Mouse (Mus musculus): ENCODE data around the gene Tmem117. TPM values are rescaled to one million over a fixed set of nuclear protein-coding genes. Genes with fewer than 3 reads are reported as not detected.

The Tmem117 gene
- polyA plus RNA-seq, 1 experiment from 2014 or later = 2.3 TPM

DNA sequence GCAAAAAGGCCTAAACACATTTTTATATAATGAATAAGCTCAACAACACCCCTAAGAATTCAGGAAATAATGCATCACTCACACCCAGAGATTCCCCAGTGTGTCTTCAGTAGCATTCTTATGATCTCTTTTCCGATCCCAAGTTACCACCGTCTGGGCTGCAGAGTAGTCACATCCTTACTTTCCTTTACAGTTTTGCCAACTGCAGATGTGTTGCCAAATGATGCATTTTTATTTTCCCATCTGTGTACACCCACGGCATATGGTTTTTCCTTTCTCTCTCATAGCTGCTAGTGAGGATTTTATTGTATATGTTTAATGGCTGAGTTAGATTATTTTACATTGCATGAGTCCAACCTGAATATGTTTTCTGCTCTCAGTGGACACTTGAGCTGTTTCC lies 327.7 kb downstream of the Tmem117 start:
- Histone ChIP-seq H3K27me3 (replicated peaks; ENCODE audit: control insufficient read depth, insufficient read depth, low read length) (no peaks in the 10 kb centered on the region), H3K9ac (ENCODE audit: low read length) (no peak overlapping the region), H3K4me1 (ENCODE audit: control insufficient read depth, insufficient read depth, low read length) (no peaks in the 10 kb centered on the region), H3K4me2 (ENCODE audit: low read length) (no peak overlapping the region), H3K36me3 (ENCODE audit: control insufficient read depth, insufficient read depth, low read length) (no peaks in the 10 kb centered on the region), H3K9me3 (replicated peaks; ENCODE audit: control insufficient read depth, low read length) (no peaks in the 10 kb centered on the region), H3K4me3 (ENCODE audit: low read depth, low read length) (no peak overlapping the region), H3K27ac (ENCODE audit: low read depth, low read length) (no peak overlapping the region)
- no peak for ATAC-seq
- WGBS = 70% methylated on average over 3 of the region's 3 CpGs
- DNase-seq (ENCODE audit: low spot score) = peak; percentile 50

DNA sequence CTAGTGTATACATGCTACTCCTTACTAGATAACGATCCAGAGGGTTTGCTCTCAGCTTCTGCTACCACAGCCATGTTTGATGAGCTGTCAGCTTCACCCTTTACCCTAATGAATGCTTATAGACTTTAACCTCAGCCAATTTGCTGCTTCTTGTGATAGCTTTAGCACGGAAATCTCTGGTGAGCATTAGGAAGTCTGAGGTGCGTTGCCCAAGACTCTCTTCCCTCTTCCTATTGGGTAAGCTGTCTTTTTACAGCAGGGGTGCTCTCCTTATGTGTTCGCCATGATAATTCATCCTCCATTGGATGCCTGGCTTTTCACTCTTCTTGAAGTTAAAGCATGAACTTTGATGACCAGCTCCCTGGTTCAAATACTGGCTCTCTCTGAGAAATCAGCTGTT lies 328.2 kb downstream of the Tmem117 start:
- H3K36me3 ChIP-seq (ENCODE audit: control insufficient read depth, insufficient read depth, low read length) = no peaks in the 10 kb centered on the region
- H3K27ac ChIP-seq (ENCODE audit: low read depth, low read length) = no peak overlapping the region

DNA sequence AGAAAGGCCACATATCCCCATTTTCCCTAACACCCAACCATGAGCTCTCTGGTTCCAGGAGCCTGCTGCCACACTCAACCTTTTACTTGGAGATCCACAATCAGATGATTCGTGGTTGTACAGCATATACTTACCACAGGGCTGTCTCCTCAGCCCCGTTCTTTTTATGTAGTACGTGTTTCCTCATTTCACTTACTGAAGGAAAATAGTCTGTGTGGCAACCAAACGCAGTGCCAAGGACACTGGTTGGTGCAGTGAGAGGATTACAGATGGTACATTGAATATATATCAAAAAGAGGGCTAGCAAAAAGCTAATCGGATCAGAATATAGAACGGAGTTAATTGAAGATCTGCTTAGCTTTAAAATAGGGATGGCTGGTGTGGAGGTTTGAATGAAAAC lies 338.0 kb downstream of the Tmem117 start:
- no peak for ATAC-seq
- no peaks in the 10 kb centered on the region for H3K27me3 ChIP-seq (replicated peaks; ENCODE audit: control insufficient read depth, insufficient read depth, low read length)
- H3K4me3 ChIP-seq (ENCODE audit: low read depth, low read length) = no peak overlapping the region
- no peaks in the 10 kb centered on the region for H3K9me3 ChIP-seq (replicated peaks; ENCODE audit: control insufficient read depth, low read length)
- 83% methylated on average over 6 of the region's 6 CpGs for WGBS
- H3K4me2 ChIP-seq (ENCODE audit: low read length) = no peak overlapping the region
- no peak for DNase-seq (ENCODE audit: low spot score)
- H3K27ac ChIP-seq (ENCODE audit: low read depth, low read length) = no peak overlapping the region
- no peaks in the 10 kb centered on the region for H3K36me3 ChIP-seq (ENCODE audit: control insufficient read depth, insufficient read depth, low read length)
- peaks cover 5% of the 10 kb centered on the region for H3K4me1 ChIP-seq (ENCODE audit: control insufficient read depth, insufficient read depth, low read length)
- no peak overlapping the region for H3K9ac ChIP-seq (ENCODE audit: low read length)

More for the DNA sequence above, 328.2 kb downstream of the Tmem117 start:
- no peaks in the 10 kb centered on the region for H3K4me1 ChIP-seq (ENCODE audit: control insufficient read depth, insufficient read depth, low read length)
- DNase-seq (ENCODE audit: low spot score) (no peak), ATAC-seq (no peak)
- WGBS = 60% methylated on average over 4 of the region's 4 CpGs
- H3K27me3 ChIP-seq (replicated peaks; ENCODE audit: control insufficient read depth, insufficient read depth, low read length) = no peaks in the 10 kb centered on the region
- no peaks in the 10 kb centered on the region for H3K9me3 ChIP-seq (replicated peaks; ENCODE audit: control insufficient read depth, low read length)
- H3K4me3 ChIP-seq (ENCODE audit: low read depth, low read length) = no peak overlapping the region
- H3K4me2 ChIP-seq (ENCODE audit: low read length) = no peak overlapping the region
- no peak overlapping the region for H3K9ac ChIP-seq (ENCODE audit: low read length)

- no peaks in the 10 kb centered on the region for H3K36me3 ChIP-seq (ENCODE audit: control insufficient read depth, insufficient read depth, low read length)
- 29% methylated on average over 13 of the region's 13 CpGs for WGBS
These were observed 339.6 kb downstream of the Tmem117 start for GRCm38 (mm10) chr15:94968403-94969180.

GRCm38 (mm10) chr15:94981798-94982197 lies 352.8 kb downstream of the Tmem117 start:
- WGBS = 86% methylated on average over 4 of the region's 4 CpGs
- no peak for DNase-seq (ENCODE audit: low spot score)

More at GRCm38 (mm10) chr15:94968403-94969180, 339.6 kb downstream of the Tmem117 start:
- peak; percentile 44; the same call in 1 of the 2 replicates for ATAC-seq
- Histone ChIP-seq H3K27me3 (replicated peaks; ENCODE audit: control insufficient read depth, insufficient read depth, low read length) (no peaks in the 10 kb centered on the region), H3K9ac (ENCODE audit: low read length) (no peak overlapping the region), H3K4me1 (ENCODE audit: control insufficient read depth, insufficient read depth, low read length) (peaks cover 5% of the 10 kb centered on the region), H3K4me3 (ENCODE audit: low read depth, low read length) (no peak overlapping the region), H3K9me3 (replicated peaks; ENCODE audit: control insufficient read depth, low read length) (no peaks in the 10 kb centered on the region), H3K4me2 (ENCODE audit: low read length) (no peak overlapping the region), H3K27ac (ENCODE audit: low read depth, low read length) (no peak overlapping the region)
- peak; percentile 56 for DNase-seq (ENCODE audit: low spot score)

DNA sequence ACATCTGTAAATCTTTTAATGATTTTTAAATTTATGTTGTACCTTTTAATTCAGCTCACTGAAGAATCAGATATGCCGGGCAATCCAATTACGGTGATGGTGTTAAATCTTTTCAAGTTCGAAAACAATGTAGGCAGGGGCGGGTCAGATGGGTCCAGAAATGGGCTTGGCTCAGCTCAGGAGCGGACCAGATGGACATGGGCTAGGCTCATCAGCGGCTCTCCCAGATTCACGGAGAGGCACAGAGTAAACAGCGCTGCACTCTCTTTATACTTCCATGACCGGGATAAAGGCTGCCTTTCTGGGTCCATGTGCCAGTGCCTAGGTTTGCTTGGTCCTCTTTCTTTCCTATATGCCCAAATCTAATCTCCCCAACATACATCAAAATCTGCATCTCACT lies 366.3 kb downstream of the Tmem117 start:
- ATAC-seq = no peak

More at GRCm38 (mm10) chr15:94981798-94982197, 352.8 kb downstream of the Tmem117 start:
- no peaks in the 10 kb centered on the region for H3K36me3 ChIP-seq (ENCODE audit: control insufficient read depth, insufficient read depth, low read length)
- no peak overlapping the region for H3K4me3 ChIP-seq (ENCODE audit: low read depth, low read length)
- H3K27me3 ChIP-seq (replicated peaks; ENCODE audit: control insufficient read depth, insufficient read depth, low read length) = no peaks in the 10 kb centered on the region
- H3K9me3 ChIP-seq (replicated peaks; ENCODE audit: control insufficient read depth, low read length) = no peaks in the 10 kb centered on the region
- H3K9ac ChIP-seq (ENCODE audit: low read length) = no peak overlapping the region
- H3K4me1 ChIP-seq (ENCODE audit: control insufficient read depth, insufficient read depth, low read length) = no peaks in the 10 kb centered on the region
- H3K4me2 ChIP-seq (ENCODE audit: low read length) = no peak overlapping the region
- no peak for ATAC-seq
- no peak overlapping the region for H3K27ac ChIP-seq (ENCODE audit: low read depth, low read length)

GRCm38 (mm10) chr15:95005121-95005824 lies 376.2 kb downstream of the Tmem117 start:
- Histone ChIP-seq H3K27me3 (replicated peaks; ENCODE audit: control insufficient read depth, insufficient read depth, low read length) (no peaks in the 10 kb centered on the region), H3K4me2 (ENCODE audit: low read length) (no peak overlapping the region), H3K36me3 (ENCODE audit: control insufficient read depth, insufficient read depth, low read length) (no peaks in the 10 kb centered on the region), H3K4me1 (ENCODE audit: control insufficient read depth, insufficient read depth, low read length) (peaks cover 12% of the 10 kb centered on the region; the same call in 1 of the 2 replicates), H3K27ac (ENCODE audit: low read depth, low read length) (peak overlapping the region; percentile 2; the same call in 1 of the 2 replicates), H3K4me3 (ENCODE audit: low read depth, low read length) (no peak overlapping the region), H3K9ac (ENCODE audit: low read length) (no peak overlapping the region), H3K9me3 (replicated peaks; ENCODE audit: control insufficient read depth, low read length) (no peaks in the 10 kb centered on the region)
- peak; percentile 87 for DNase-seq (ENCODE audit: low spot score)
- WGBS = 24% methylated on average over 8 of the region's 8 CpGs
- peak; percentile 82; the same call in 1 of the 2 replicates for ATAC-seq

More for the DNA sequence above, 366.3 kb downstream of the Tmem117 start:
- Histone ChIP-seq H3K9ac (ENCODE audit: low read length) (no peak overlapping the region), H3K27ac (ENCODE audit: low read depth, low read length) (no peak overlapping the region), H3K4me3 (ENCODE audit: low read depth, low read length) (no peak overlapping the region), H3K4me2 (ENCODE audit: low read length) (no peak overlapping the region), H3K4me1 (ENCODE audit: control insufficient read depth, insufficient read depth, low read length) (no peaks in the 10 kb centered on the region), H3K36me3 (ENCODE audit: control insufficient read depth, insufficient read depth, low read length) (no peaks in the 10 kb centered on the region), H3K9me3 (replicated peaks; ENCODE audit: control insufficient read depth, low read length) (no peaks in the 10 kb centered on the region), H3K27me3 (replicated peaks; ENCODE audit: control insufficient read depth, insufficient read depth, low read length) (no peaks in the 10 kb centered on the region)
- DNase-seq (ENCODE audit: low spot score) = no peak
- WGBS = 77% methylated on average over 9 of the region's 9 CpGs

GRCm38 (mm10) chr15:95022251-95022650 lies 393.2 kb downstream of the Tmem117 start:
- no peak for ATAC-seq

DNA sequence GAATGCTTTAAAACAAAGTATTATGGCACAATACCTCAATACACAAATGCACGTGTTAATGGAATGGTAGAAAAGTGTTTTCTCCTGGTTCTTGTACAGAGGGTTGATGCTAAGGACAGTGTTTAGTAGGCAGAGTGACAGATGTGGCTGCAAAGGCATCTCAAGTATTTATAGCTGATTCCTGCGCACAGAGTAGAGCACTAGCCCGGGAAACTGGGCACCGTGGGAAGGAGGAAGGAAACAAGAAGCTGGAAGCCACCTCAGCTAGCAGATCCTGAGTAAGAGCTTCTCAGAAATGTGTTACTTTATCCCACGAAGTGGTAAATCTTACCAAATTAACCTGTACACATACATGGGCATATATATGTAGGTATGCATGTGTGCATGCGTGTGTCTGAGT lies 395.4 kb downstream of the Tmem117 start:
- Histone ChIP-seq H3K27ac (ENCODE audit: low read depth, low read length) (no peak overlapping the region), H3K4me2 (ENCODE audit: low read length) (no peak overlapping the region), H3K4me3 (ENCODE audit: low read depth, low read length) (no peak overlapping the region), H3K9me3 (replicated peaks; ENCODE audit: control insufficient read depth, low read length) (no peaks in the 10 kb centered on the region), H3K36me3 (ENCODE audit: control insufficient read depth, insufficient read depth, low read length) (no peaks in the 10 kb centered on the region), H3K9ac (ENCODE audit: low read length) (no peak overlapping the region), H3K27me3 (replicated peaks; ENCODE audit: control insufficient read depth, insufficient read depth, low read length) (no peaks in the 10 kb centered on the region), H3K4me1 (ENCODE audit: control insufficient read depth, insufficient read depth, low read length) (peaks cover 3% of the 10 kb centered on the region; the same call in 1 of the 2 replicates)
- 81% methylated on average over 6 of the region's 6 CpGs for WGBS
- DNase-seq (ENCODE audit: low spot score) (no peak), ATAC-seq (no peak)

More at GRCm38 (mm10) chr15:95022251-95022650, 393.2 kb downstream of the Tmem117 start:
- Histone ChIP-seq H3K4me1 (ENCODE audit: control insufficient read depth, insufficient read depth, low read length) (no peaks in the 10 kb centered on the region), H3K9ac (ENCODE audit: low read length) (no peak overlapping the region), H3K9me3 (replicated peaks; ENCODE audit: control insufficient read depth, low read length) (no peaks in the 10 kb centered on the region), H3K36me3 (ENCODE audit: control insufficient read depth, insufficient read depth, low read length) (no peaks in the 10 kb centered on the region), H3K4me2 (ENCODE audit: low read length) (no peak overlapping the region), H3K27ac (ENCODE audit: low read depth, low read length) (no peak overlapping the region), H3K4me3 (ENCODE audit: low read depth, low read length) (no peak overlapping the region), H3K27me3 (replicated peaks; ENCODE audit: control insufficient read depth, insufficient read depth, low read length) (no peaks in the 10 kb centered on the region)
- WGBS = 88% methylated on average over 7 of the region's 7 CpGs
- DNase-seq (ENCODE audit: low spot score) = no peak

Measured in forebrain, embryonic 14.5 days (tissue).